Mouse (Mus musculus): ENCODE measurements at regions not wholly inside any gene's neighbourhood (a gene's known extent, or its start where the extent isn't known, plus 50 kb on each side); places are given as distances from the start of the nearest gene placed in this dataset.
"Not testable (repeated sequence)": the region's sequence is repeated elsewhere in the genome, so short reads cannot be mapped to it uniquely, and the experiment has no call there.

DNA sequence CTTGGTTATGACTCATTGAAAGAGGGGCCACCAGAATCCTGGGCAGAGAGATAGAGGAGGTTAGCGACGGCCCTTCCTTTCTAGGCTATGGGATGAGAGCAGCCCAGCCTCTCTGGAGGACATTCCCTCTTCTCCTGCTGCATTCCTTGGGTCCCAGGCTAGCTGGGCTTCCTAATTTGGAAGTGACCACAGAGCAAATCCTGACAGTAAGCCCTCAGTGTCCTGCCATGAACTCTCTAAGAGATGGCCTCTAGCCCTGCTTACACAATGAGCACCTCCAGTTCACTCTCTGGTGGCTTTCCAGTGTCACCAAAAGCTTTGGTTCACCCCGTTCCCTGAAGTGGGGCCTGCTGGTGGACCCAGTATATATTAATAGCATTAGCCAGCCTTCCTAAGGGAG, 64.1 kb upstream of the Rmdn2 start:
- DNase-seq (ENCODE audit: low spot score) = no peak

DNA sequence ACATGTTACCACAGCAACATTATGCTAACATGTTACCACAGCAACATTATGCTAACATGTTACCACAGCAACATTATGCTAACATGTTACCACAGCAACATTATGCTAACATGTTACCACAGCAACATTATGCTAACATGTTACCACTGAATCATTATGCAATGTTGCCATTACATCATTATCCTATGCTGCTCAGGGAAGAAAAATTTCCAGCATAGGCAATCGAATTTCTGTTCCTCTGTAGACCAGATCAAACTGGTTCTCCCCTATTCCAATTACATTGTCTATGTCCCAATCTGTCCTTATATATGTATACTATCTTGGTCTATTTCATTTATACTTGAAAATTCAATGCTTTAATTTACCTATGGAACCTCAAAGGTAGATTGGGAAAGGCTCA, 61.3 kb upstream of the Rmdn2 start:
- DNase-seq (ENCODE audit: low spot score) = not testable (repeated sequence)

DNA sequence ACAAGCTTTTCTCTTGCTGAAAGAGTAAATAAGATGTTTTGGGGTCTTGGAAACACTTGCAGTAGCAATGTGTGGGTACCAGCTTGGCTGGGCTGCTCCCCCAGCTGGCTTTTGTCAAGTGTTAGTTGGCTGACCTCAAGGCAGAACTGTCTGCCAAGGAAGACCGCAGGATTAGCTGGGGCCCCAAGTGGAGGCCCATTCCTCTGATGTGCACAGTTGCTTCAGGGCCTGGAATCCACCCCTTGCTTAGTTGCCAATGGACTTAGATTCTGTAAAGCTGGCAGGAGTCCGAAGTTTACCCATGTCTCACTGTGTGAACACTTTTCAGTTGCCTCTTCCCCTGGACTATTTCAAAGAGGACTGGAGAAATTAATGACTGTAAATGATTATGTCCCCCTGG, 57.8 kb upstream of the Rmdn2 start:
- no peak for DNase-seq (ENCODE audit: low spot score)

DNA sequence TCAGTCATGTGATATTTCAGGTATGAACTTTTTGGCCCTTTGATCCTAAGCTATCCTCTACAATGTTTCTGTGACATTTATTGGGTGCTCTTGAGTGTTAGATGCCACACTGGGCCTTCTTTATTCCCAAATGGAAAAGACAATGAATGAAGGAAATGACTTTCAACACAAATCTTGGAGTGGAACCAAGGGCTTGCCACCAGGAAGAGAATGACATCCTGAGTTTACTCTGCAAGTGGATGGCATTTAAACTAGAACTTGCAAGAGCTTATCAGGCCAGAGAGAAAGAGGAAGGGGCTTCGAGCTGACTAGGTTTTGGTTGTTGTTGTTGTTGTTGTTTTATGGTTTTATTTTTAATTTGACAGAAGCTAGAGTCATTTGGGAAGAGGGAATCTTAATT, 56.1 kb upstream of the Rmdn2 start:
- DNase-seq (ENCODE audit: low spot score) = no peak

Data from T-cell, adult 2 months (primary cell).